Mouse (Mus musculus): Measurements from ENCODE around the gene Lrrtm3.

DNA sequence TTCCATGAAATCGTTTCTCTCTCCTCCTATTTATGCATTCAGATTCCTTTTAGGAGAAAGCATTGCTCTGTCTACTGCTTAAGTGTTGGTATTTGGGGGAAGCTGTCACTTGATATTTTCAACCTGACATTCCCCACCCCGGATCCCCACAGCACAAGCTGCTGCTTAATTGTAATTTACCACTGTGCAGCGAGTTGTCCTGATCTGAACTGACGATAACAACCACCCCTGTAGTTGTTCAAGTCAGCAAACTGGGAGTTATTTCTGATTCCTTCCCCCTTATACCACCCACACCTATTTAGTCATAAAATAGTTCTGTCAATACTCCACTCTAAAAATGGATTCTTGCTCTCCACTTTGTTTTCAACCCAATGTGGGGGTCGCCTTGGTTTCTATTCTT, 95.8 kb downstream of the Lrrtm3 start:
- TF ChIP-seq CTCF (conservative IDR thresholded peaks at IDR 0.05 in 1 of 2, IDR thresholded peaks at IDR 0.05 in 1 of 2; ENCODE audit: low read depth in 2 of 2, low read length in 2 of 2) (no peak), POLR2A (IDR thresholded peaks at IDR 0.05; ENCODE audit: low read depth, low read length) (no peak), JUN (IDR thresholded peaks at IDR 0.05; ENCODE audit: insufficient read depth, low read depth, low read length) (no peak), NELFE (IDR thresholded peaks at IDR 0.05; ENCODE audit: low read depth, low read length) (no peak), HCFC1 (IDR thresholded peaks at IDR 0.05; ENCODE audit: low read depth, low read length) (no peak), EP300 (IDR thresholded peaks at IDR 0.05; ENCODE audit: low read length) (no peak), MAX (IDR thresholded peaks at IDR 0.05; ENCODE audit: low read length) (no peak), CHD2 (IDR thresholded peaks at IDR 0.05; ENCODE audit: low read length) (no peak), GABPA (IDR thresholded peaks at IDR 0.05; ENCODE audit: insufficient replicate concordance, low read depth, low read length) (no peak), RAD21 (IDR thresholded peaks at IDR 0.05; ENCODE audit: low read depth, low read length) (no peak), ZC3H11A (IDR thresholded peaks at IDR 0.05; ENCODE audit: low read depth, low read length) (no peak), UBTF (IDR thresholded peaks at IDR 0.05; ENCODE audit: low read depth, low read length) (no peak), USF1 (IDR thresholded peaks at IDR 0.05; ENCODE audit: low read depth, low read length) (no peak), TCF12 (IDR thresholded peaks at IDR 0.05; ENCODE audit: low read depth, low read length) (no peak)
